Mouse (Mus musculus) G1E (cell line): ENCODE results near the gene 1700021F05Rik.

Source experiments
- CTCF ChIP-seq: IDR thresholded peaks from 2 replicates; pipeline ENCODE4 v1.5.1; 2012; ENCODE audit warnings: low read depth, low read length, inconsistent platforms, mixed read lengths
- GATA1 ChIP-seq: IDR thresholded peaks from 2 replicates; pipeline ENCODE4 v1.6.1; 2012; ENCODE audit warnings: borderline replicate concordance, low read length, inconsistent platforms, mixed read lengths
- POLR2AphosphoS5 ChIP-seq: IDR thresholded peaks from 2 replicates; pipeline ENCODE4 v1.6.1; 2012; ENCODE audit warnings: low read depth, low read length, inconsistent platforms; ENCODE audit not compliant: insufficient replicate concordance
- TAL1 ChIP-seq: conservative IDR thresholded peaks from 2 replicates; pipeline ENCODE4 v1.6.1; 2012; ENCODE audit warnings: low read depth, low read length, inconsistent platforms, mixed read lengths

DNA sequence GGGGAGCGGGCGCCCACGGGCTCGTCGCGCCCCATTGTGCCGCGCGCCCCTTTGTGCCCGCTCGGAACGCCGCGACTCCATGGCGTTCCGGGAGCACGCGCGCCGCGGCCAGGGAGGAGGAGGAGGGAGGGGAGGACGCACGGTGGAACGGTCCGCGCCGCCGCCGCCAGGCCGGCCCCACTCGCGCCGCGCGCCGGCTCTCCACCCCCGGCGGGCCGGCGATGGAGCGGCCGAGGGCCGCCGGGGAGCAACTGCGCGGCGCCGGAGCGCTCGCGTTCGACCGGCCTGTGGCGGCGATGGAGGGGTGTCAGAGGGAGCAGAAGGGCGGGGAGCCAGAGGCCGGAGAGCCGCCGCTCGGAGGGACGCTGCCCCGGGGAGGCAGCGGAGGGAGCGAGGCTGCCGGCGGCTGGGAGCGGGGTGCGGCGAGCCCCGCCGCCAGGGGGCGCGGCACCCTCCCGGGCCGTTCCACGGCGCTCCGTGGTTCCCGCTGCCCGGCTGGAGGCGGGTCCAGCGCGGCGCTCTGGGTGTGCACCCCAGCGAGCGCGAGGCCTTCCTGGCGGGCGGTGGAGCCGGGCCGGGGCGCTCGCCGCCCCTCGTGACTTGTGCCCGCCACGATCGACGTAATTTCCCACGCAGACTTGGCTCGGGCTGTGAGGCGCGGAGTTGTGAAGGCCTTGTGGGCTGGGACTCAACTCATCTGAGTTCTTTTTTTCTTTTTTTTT is 61.2 kb downstream of the 1700021F05Rik start:
- TF ChIP-seq CTCF (no peak), GATA1 (no peak), TAL1 (no peak), POLR2AphosphoS5 (no peak)
